Comparison of ENCODE assay signal across 23 mouse cellular contexts in genomic region chr16:8781660-8782059, GRCm38 (mm10). TPM values are rescaled to one million over a fixed set of nuclear protein-coding genes. Genes with fewer than 3 reads are reported as not detected.
DNase-seq lines count a peak whose midpoint lies in the region; ATAC-seq and TF ChIP-seq lines count a peak whose summit lies in the region.
"Had no signal": no experiment of that assay in that cellular context is flagged by ENCODE, and none has a peak within 500 bp of the region (broad histone marks: within the 10 kb centered on the region; RNA-seq: fewer than 3 reads in every experiment).

No protein-coding gene starts in this region.

- intact Hi-C loops in left cerebral cortex, adult 2 months (cut with DNase I), result loop anchor here (5.0 kb wide), 1 partner anchor 46 kb away; no protein-coding TSS in a partner anchor
- intact Hi-C loops in left cerebral cortex, postnatal 36 days (cut with DNase I), result no loop called here

- H3K4me3 ChIP-seq in left cerebral cortex, adult 2 months, result no peak overlapping the region
- H3K4me3 ChIP-seq in E14TG2a.4 (replicated peaks; ENCODE audit: low read length), result peak overlapping the region; percentile 84
- H3K4me3 ChIP-seq: embryonic facial prominence, embryonic 15.5 days; erythroblast, embryonic 14.5 days; forebrain, embryonic 10.5 days; heart, embryonic 15.5 days; hindbrain, embryonic 10.5 days; intestine, embryonic 15.5 days had no signal

- peaks cover 55% of the 10 kb centered on the region for H3K36me3 ChIP-seq in E14TG2a.4 (ENCODE audit: insufficient read depth, low read length)
- H3K36me3 ChIP-seq: embryonic facial prominence, embryonic 15.5 days; forebrain, embryonic 10.5 days; heart, embryonic 15.5 days; hindbrain, embryonic 10.5 days; intestine, embryonic 15.5 days had no signal

- CTCF ChIA-PET in Patski (lab: Charles Lee), result interaction anchor here (1.3 kb wide), 1 partner anchor 25 kb away, joined by 3 read pairs; no protein-coding TSS in a partner anchor

- POLR2A ChIA-PET in Patski (lab: Charles Lee), result no interaction called here

- H3K27me3 ChIP-seq in E14TG2a.4 (ENCODE audit: insufficient read depth, low read length), result no peaks in the 10 kb centered on the region
- H3K27me3 ChIP-seq in Patski, result no peaks in the 10 kb centered on the region
- H3K27me3 ChIP-seq: embryonic facial prominence, embryonic 15.5 days; heart, embryonic 15.5 days; intestine, embryonic 15.5 days had no signal

- H3K9me3 ChIP-seq in E14TG2a.4 (ENCODE audit: low read length), result no peaks in the 10 kb centered on the region
- H3K9me3 ChIP-seq: embryonic facial prominence, embryonic 15.5 days; forebrain, embryonic 10.5 days; heart, embryonic 15.5 days; hindbrain, embryonic 10.5 days; intestine, embryonic 15.5 days had no signal

- peak; percentile 27 for TF ChIP-seq CTCF in left cerebral cortex, adult 2 months (IDR thresholded peaks at IDR 0.05)
- TF ChIP-seq CTCF in E14TG2a.4 (conservative IDR thresholded peaks at IDR 0.05; ENCODE audit: low read length) (peak; percentile 20; the same call in 1 of the 2 replicates), Patski (IDR thresholded peaks at IDR 0.05) (peak; percentile 29)

- ATAC-seq in Patski, result no peak
- ATAC-seq: CD4-positive, CD25-positive, alpha-beta regulatory T cell, adult 4 months; forebrain, embryonic 14.5 days; intestine, embryonic 15.5 days had no signal

- H3K4me1 ChIP-seq in E14TG2a.4 (replicated peaks; ENCODE audit: low read depth, low read length), result peaks cover 76% of the 10 kb centered on the region
- H3K4me1 ChIP-seq: embryonic facial prominence, embryonic 15.5 days; forebrain, embryonic 10.5 days; heart, embryonic 15.5 days; hindbrain, embryonic 10.5 days; intestine, embryonic 15.5 days had no signal

- in situ Hi-C loops in Patski (cut with MboI; ENCODE audit: low pct_unique_long_range_greater_than_20kb), result no loop called here

- H3K27ac ChIP-seq in left cerebral cortex, adult 2 months, result no peak overlapping the region
- H3K27ac ChIP-seq: embryonic facial prominence, embryonic 15.5 days; forebrain, embryonic 10.5 days; heart, embryonic 15.5 days; hindbrain, embryonic 10.5 days; hindbrain, embryonic 14.5 days; intestine, embryonic 15.5 days had no signal

- DNase-seq in left cerebral cortex, adult 2 months (ENCODE audit: extremely low spot score in 1 of 2, low spot score in 2 of 2), result no peak
- DNase-seq in left cerebral cortex, postnatal 36 days (ENCODE audit: low spot score in 2 of 2), result no peak
- DNase-seq in 3T3-L1 (ENCODE audit: low read depth, low spot score) (peak; percentile 34), Patski (ENCODE audit: low read depth, low spot score) (no peak)
- no peak for DNase-seq in c-Kit-positive CD71-positive TER-119-positive erythroid progenitor cells, embryonic 14.5 days (ENCODE audit: low spot score)
- DNase-seq in lung, postnatal 25 days (ENCODE audit: low spot score), result no peak
- DNase-seq: adrenal gland, postnatal 14 days; B cell, adult 2 months; cerebellum, adult 18-20 months; cerebellum, adult 9-11 months; cerebellum, postnatal 36 days; heart, adult 18-20 months; heart, postnatal 14 days had no signal

RNA-seq across cellular contexts. Expression of gene Usp7, which starts 10.4 kb away (rescaled TPM):
- total RNA-seq in left cerebral cortex, adult 2 months (2021), result 100 to 1,000 TPM; 167 to 182 TPM
- total RNA-seq in left cerebral cortex, postnatal 36 days (2021), result 100 to 1,000 TPM; 134 to 175 TPM
- 84.2 TPM for polyA plus RNA-seq in Patski (2021)

RNA-seq across cellular contexts. Expression of gene 1810013L24Rik, which starts 48.2 kb away (rescaled TPM):
- 100 to 1,000 TPM; 111 TPM for total RNA-seq in left cerebral cortex, adult 2 months (2021)
- 100 to 1,000 TPM in 1 of 2 experiments, 10 to 100 TPM in 1; 98.2 to 105 TPM for total RNA-seq in left cerebral cortex, postnatal 36 days (2021)
- 50.3 TPM for polyA plus RNA-seq in Patski (2021)
